Mouse (Mus musculus): ENCODE measurements around the gene Uap1l1.

The Uap1l1 gene

DNA sequence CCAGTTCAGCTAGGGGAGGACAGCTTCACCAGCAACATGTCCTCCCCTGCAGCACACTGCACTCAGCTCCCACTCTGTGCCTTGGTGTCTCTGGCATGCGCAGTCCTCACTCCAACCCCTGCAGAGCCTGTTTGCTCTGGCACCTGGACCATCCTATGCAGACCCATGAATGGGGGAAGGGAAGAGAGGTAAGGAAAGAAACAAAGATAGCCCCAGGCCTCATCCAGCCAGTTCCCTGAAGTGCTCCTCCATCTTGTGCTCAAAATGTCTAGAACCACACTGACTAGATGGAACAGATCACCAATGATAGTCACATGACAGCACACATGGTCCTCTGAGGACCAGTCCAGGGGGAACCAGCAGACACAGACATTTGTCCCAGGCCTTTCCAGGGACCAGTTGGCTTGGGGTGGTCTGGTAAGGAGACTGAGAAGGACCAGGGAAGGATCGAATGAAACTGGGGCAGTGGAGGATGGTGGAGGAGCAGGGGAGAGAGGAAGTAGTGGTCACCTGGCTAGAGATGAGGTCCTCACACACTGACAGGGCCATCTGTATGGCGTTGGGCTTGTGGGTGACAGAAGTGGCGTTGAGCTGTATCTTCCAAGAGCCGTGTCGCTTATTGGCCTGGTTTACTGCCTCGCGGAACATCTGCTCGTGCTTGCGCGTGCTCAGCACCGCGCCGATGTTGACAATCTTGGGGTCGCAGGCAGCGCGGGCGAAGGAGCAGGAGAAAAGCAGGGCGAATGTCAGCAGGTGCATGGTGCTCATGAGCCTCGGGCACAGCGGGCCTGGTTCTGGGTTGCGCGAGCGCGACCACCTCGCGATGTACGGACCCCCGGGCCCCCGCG is 47.1 kb downstream of the Uap1l1 start:
- DNase-seq (ENCODE audit: low read depth), result no peak

DNA sequence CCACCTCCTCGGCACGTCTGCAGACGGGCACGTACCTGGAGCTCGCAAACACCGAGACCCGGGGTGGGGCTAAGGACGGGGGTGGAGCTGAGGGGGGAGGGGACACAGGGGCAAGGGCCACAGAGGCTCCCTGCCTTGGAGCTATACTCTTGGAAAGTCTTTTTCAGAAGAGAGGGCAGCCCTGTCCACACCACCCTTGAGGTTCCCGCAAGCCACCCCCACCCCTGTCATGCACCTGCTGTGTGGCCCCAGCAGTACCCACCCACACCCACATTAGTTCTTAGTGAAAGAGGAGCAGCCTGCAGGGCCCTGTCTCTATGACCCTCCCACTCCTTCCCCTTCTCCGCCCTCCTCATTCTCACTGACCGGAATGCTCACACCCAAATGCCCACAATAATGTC is 54.0 kb downstream of the Uap1l1 start:
- DNase-seq (ENCODE audit: low read depth), result no peak

DNA sequence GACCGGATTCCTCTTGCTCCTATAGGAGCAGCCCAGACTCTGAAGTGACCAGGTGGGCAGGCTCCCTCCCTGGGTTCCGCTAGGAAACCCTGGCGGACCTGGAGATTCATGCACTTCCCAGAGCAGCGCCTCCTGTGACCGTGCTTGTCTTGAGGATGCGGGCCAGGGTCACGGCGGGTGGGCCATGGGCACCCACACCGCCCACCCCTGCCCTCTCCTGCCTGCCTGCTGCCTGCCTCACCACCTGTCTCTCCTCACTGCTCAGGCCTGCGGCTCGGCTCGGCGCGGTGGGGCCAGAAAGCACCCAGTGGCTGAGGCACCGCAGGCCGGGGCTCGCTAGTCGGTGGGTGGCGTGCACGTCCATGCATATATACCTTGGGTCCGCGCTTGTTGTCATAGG is 54.5 kb downstream of the Uap1l1 start:
- no peak for DNase-seq (ENCODE audit: low read depth)

DNA sequence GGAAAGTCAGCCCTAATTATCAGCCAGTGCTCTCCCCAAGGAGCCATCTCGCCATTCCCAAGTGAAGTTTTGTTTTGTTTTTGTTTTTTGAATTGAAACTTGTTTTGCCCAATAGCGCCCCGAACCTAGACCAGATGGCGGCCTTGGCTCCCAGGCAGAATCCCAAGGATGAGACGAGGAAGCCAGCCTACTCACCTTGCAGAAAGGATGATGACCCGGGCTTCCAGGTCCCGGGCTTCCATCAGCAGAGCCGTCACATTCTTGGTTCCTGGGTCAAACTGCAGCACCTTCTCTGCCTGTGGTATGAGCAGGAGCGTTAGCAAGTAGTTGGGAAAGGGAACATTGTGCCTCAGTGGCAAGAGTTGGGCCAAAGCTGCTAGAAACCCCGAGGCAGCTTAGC is 55.3 kb downstream of the Uap1l1 start:
- no peak for DNase-seq (ENCODE audit: low read depth)

Data from naive thymus-derived CD4-positive, alpha-beta T cell, adult 2 months (primary cell).